Mouse (Mus musculus) right cerebral cortex, postnatal 36 days (tissue): Measurements from ENCODE around the gene Iqgap2.

Source experiments
- DNase-seq, 2 experiments: peaks; one replicate each; pipeline ENCODE4 v3.0.0; 2022; ENCODE audit warnings: low spot score in 2 of 2, mixed read lengths in 1 of 2

Iqgap2 gene

GRCm38 (mm10) chr13:95779261-95779660 lies 112.5 kb downstream of the Iqgap2 start:
- no peak for DNase-seq

- DNase-seq: no peak
Observed at GRCm38 (mm10) chr13:95778761-95779161, 113.0 kb downstream of the Iqgap2 start.

GRCm38 (mm10) chr13:95777651-95778391 lies 113.9 kb downstream of the Iqgap2 start:
- DNase-seq: no peak

GRCm38 (mm10) chr13:95777237-95777636 lies 114.5 kb downstream of the Iqgap2 start:
- DNase-seq: no peak

- no peak for DNase-seq
Observed at GRCm38 (mm10) chr13:95774966-95775696, 116.6 kb downstream of the Iqgap2 start.

- DNase-seq: no peak
Observed at GRCm38 (mm10) chr13:95765017-95765416, 126.7 kb downstream of the Iqgap2 start.

- no peak for DNase-seq
Observed at GRCm38 (mm10) chr13:95763876-95764517, 127.7 kb downstream of the Iqgap2 start.

GRCm38 (mm10) chr13:95759810-95760209 lies 131.9 kb downstream of the Iqgap2 start:
- no peak for DNase-seq

GRCm38 (mm10) chr13:95754285-95754684 lies 137.4 kb downstream of the Iqgap2 start:
- no peak for DNase-seq

GRCm38 (mm10) chr13:95752386-95752785 lies 139.3 kb downstream of the Iqgap2 start:
- DNase-seq: no peak

GRCm38 (mm10) chr13:95747541-95747940 lies 144.2 kb downstream of the Iqgap2 start:
- DNase-seq: no peak

- DNase-seq: no peak
Observed at GRCm38 (mm10) chr13:95747101-95747500, 144.6 kb downstream of the Iqgap2 start.

- no peak for DNase-seq
Observed at GRCm38 (mm10) chr13:95746509-95746908, 145.2 kb downstream of the Iqgap2 start.

- DNase-seq: no peak
Observed at GRCm38 (mm10) chr13:95745451-95745850, 146.3 kb downstream of the Iqgap2 start.

GRCm38 (mm10) chr13:95742881-95743466 lies 148.7 kb downstream of the Iqgap2 start:
- no peak for DNase-seq

GRCm38 (mm10) chr13:95741813-95742689 lies 149.7 kb downstream of the Iqgap2 start:
- DNase-seq: no peak

- DNase-seq: no peak
Observed at GRCm38 (mm10) chr13:95739651-95740050, 152.1 kb downstream of the Iqgap2 start.

GRCm38 (mm10) chr13:95730491-95730890 lies 161.2 kb downstream of the Iqgap2 start:
- no peak for DNase-seq

GRCm38 (mm10) chr13:95719320-95720232 lies 172.1 kb downstream of the Iqgap2 start:
- peak; percentile 45 to 48 for DNase-seq

- no peak for DNase-seq
Observed at GRCm38 (mm10) chr13:95715356-95715755, 176.4 kb downstream of the Iqgap2 start.
